ENCODE assay signal across 28 mouse cellular contexts in the genomic region with DNA sequence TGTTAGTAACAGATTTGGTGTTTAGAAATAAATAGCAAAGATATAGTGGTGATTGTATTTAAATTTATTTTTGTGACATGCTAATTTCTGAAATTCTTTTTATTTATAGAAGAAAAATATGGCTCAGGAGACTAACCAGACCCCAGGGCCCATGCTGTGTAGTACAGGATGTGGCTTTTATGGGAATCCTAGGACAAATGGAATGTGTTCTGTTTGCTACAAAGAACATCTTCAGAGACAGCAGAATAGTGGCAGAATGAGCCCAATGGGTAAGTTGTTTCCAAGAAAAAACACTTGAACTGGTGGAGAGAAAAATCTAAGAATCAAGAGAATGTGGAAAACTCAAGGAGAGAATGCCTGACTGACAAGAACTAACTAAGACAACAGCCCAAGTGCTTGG. TPM values are rescaled to one million over a fixed set of nuclear protein-coding genes. Genes with fewer than 3 reads are reported as not detected.
A peak's percentile ranks its signal among the peaks of the same experiment; 100 is the strongest.
DNase-seq lines count a peak whose midpoint lies in the region; ATAC-seq and TF ChIP-seq lines count a peak whose summit lies in the region.
"Had no signal": no experiment of that assay in that cellular context is flagged by ENCODE, and none has a peak within 500 bp of the region (broad histone marks: within the 10 kb centered on the region; RNA-seq: fewer than 3 reads in every experiment).

No protein-coding gene starts in this region.

- peaks cover 6% of the 10 kb centered on the region; the same call in 1 of the 2 replicates for H3K36me3 ChIP-seq in hindbrain, embryonic 16.5 days (ENCODE audit: control insufficient read depth, insufficient read depth, low read length)
- peaks cover 41% of the 10 kb centered on the region for H3K36me3 ChIP-seq in hindbrain, embryonic 14.5 days (replicated peaks; ENCODE audit: control insufficient read depth, insufficient read depth)
- peaks cover 31% of the 10 kb centered on the region for H3K36me3 ChIP-seq in midbrain, embryonic 14.5 days (ENCODE audit: control insufficient read depth, insufficient read depth, low read length)
- H3K36me3 ChIP-seq in midbrain, postnatal 0 days (ENCODE audit: insufficient read depth, low read length) = peaks cover 10% of the 10 kb centered on the region
- peaks cover 31% of the 10 kb centered on the region for H3K36me3 ChIP-seq in forebrain, embryonic 15.5 days

- peaks cover 15% of the 10 kb centered on the region for H3K4me1 ChIP-seq in hindbrain, embryonic 16.5 days (ENCODE audit: control insufficient read depth, insufficient read depth, low read depth, low read length)
- peaks cover 22% of the 10 kb centered on the region for H3K4me1 ChIP-seq in hindbrain, embryonic 14.5 days (replicated peaks; ENCODE audit: control insufficient read depth, insufficient read depth, low read length)
- H3K4me1 ChIP-seq in midbrain, embryonic 14.5 days (ENCODE audit: control insufficient read depth, insufficient read depth, low read length) = peaks cover 20% of the 10 kb centered on the region
- H3K4me1 ChIP-seq in midbrain, postnatal 0 days (ENCODE audit: insufficient read depth, low read length) = no peaks in the 10 kb centered on the region; the same call in 1 of the 2 replicates
- peaks cover 34% of the 10 kb centered on the region for H3K4me1 ChIP-seq in forebrain, embryonic 15.5 days

- no peak for TF ChIP-seq CTCF in midbrain, postnatal 0 days (IDR thresholded peaks at IDR 0.05)

- H3K27me3 ChIP-seq in hindbrain, embryonic 16.5 days (replicated peaks; ENCODE audit: control insufficient read depth, insufficient read depth, low read length) = no peaks in the 10 kb centered on the region
- H3K27me3 ChIP-seq in hindbrain, embryonic 14.5 days (ENCODE audit: control insufficient read depth, insufficient read depth, low read length) = no peaks in the 10 kb centered on the region
- H3K27me3 ChIP-seq in midbrain, embryonic 14.5 days (ENCODE audit: control insufficient read depth, insufficient read depth, low read length) = no peaks in the 10 kb centered on the region
- H3K27me3 ChIP-seq in midbrain, postnatal 0 days (ENCODE audit: insufficient read depth, low read length) = no peaks in the 10 kb centered on the region
- H3K27me3 ChIP-seq in forebrain, embryonic 15.5 days = no peaks in the 10 kb centered on the region
- H3K27me3 ChIP-seq: embryonic facial prominence, embryonic 15.5 days; heart, embryonic 15.5 days; limb, embryonic 15.5 days; lung, embryonic 15.5 days had no signal

- no peak for ATAC-seq in hindbrain, embryonic 16.5 days
- ATAC-seq in hindbrain, embryonic 14.5 days (ENCODE audit: low FRiP score) = no peak
- no peak for ATAC-seq in midbrain, embryonic 14.5 days (ENCODE audit: low FRiP score, low TSS enrichment)
- ATAC-seq in midbrain, postnatal 0 days (ENCODE audit: low FRiP score) = no peak
- no peak for ATAC-seq in forebrain, embryonic 15.5 days (replicated peaks)
- ATAC-seq: forebrain, embryonic 14.5 days; inflammation-experienced regulatory T-cells, adult 6 months; midbrain, embryonic 16.5 days had no signal

- peak; percentile 3 for DNase-seq in adrenal gland, postnatal 10 days
- DNase-seq in adrenal gland, postnatal 4 days (ENCODE audit: low spot score in 2 of 2) = no peak
- no peak for DNase-seq in hindbrain, embryonic 14.5 days (ENCODE audit: low spot score)
- no peak for DNase-seq in midbrain, embryonic 14.5 days
- no peak for DNase-seq in midbrain, postnatal 0 days (ENCODE audit: low spot score)
- peak; percentile 49 for DNase-seq in ZHBTc4 (ENCODE audit: low read depth, low spot score)
- DNase-seq: adrenal gland, adult 2 months; cerebellum, adult 18-20 months; cerebellum, postnatal 36 days; gastrocnemius, postnatal 25 days; heart, adult 18-20 months; kidney, adult 2 months; left cerebral cortex, postnatal 4 days; retina, postnatal 1 day; right cerebral cortex, postnatal 25 days; spleen, adult 18-20 months had no signal

- no peak overlapping the region for H3K9ac ChIP-seq in hindbrain, embryonic 16.5 days (ENCODE audit: low read depth, low read length)
- H3K9ac ChIP-seq in hindbrain, embryonic 14.5 days = no peak overlapping the region
- H3K9ac ChIP-seq in midbrain, embryonic 14.5 days (replicated peaks; ENCODE audit: low read length) = no peak overlapping the region
- no peak overlapping the region for H3K9ac ChIP-seq in midbrain, postnatal 0 days (replicated peaks; ENCODE audit: low read length, poor library complexity, severe bottlenecking)
- no peak overlapping the region for H3K9ac ChIP-seq in forebrain, embryonic 15.5 days (replicated peaks)
- H3K9ac ChIP-seq: embryonic facial prominence, embryonic 15.5 days; heart, embryonic 15.5 days; limb, embryonic 15.5 days; liver, embryonic 14.5 days; lung, embryonic 15.5 days had no signal

- no peaks in the 10 kb centered on the region for H3K9me3 ChIP-seq in hindbrain, embryonic 16.5 days (ENCODE audit: control insufficient read depth, low read length)
- H3K9me3 ChIP-seq in hindbrain, embryonic 14.5 days (ENCODE audit: control insufficient read depth, low read length) = no peaks in the 10 kb centered on the region
- no peaks in the 10 kb centered on the region for H3K9me3 ChIP-seq in midbrain, embryonic 14.5 days (ENCODE audit: control insufficient read depth, low read length)
- no peaks in the 10 kb centered on the region for H3K9me3 ChIP-seq in midbrain, postnatal 0 days (ENCODE audit: low read length)
- no peaks in the 10 kb centered on the region for H3K9me3 ChIP-seq in forebrain, embryonic 15.5 days
- H3K9me3 ChIP-seq: embryonic facial prominence, embryonic 15.5 days; heart, embryonic 15.5 days; hindbrain, embryonic 10.5 days; limb, embryonic 15.5 days; lung, embryonic 15.5 days had no signal

- H3K4me2 ChIP-seq in hindbrain, embryonic 16.5 days (ENCODE audit: low read length) = peak overlapping the region; percentile 3; the same call in 1 of the 2 replicates
- H3K4me2 ChIP-seq in hindbrain, embryonic 14.5 days (replicated peaks) = no peak overlapping the region
- H3K4me2 ChIP-seq in midbrain, embryonic 14.5 days (ENCODE audit: low read length) = peak overlapping the region; percentile 24; the same call in 1 of the 2 replicates
- H3K4me2 ChIP-seq in midbrain, postnatal 0 days (ENCODE audit: low read depth, low read length, poor library complexity, severe bottlenecking) = no peak overlapping the region
- H3K4me2 ChIP-seq in forebrain, embryonic 15.5 days (replicated peaks) = no peak overlapping the region

- no peak overlapping the region for H3K4me3 ChIP-seq in hindbrain, embryonic 16.5 days (ENCODE audit: low read length)
- H3K4me3 ChIP-seq in hindbrain, embryonic 14.5 days (replicated peaks; ENCODE audit: low read length) = no peak overlapping the region
- no peak overlapping the region for H3K4me3 ChIP-seq in midbrain, embryonic 14.5 days (replicated peaks; ENCODE audit: low read depth, low read length)
- H3K4me3 ChIP-seq in midbrain, postnatal 0 days (ENCODE audit: low read depth, low read length) = no peak overlapping the region
- H3K4me3 ChIP-seq in forebrain, embryonic 15.5 days = no peak overlapping the region
- H3K4me3 ChIP-seq: embryonic facial prominence, embryonic 15.5 days; limb, embryonic 15.5 days; lung, embryonic 15.5 days had no signal

- no peak overlapping the region for H3K27ac ChIP-seq in hindbrain, embryonic 16.5 days (ENCODE audit: low read depth, low read length)
- H3K27ac ChIP-seq in hindbrain, embryonic 14.5 days = no peak overlapping the region
- H3K27ac ChIP-seq in midbrain, embryonic 14.5 days (replicated peaks; ENCODE audit: low read depth, low read length) = no peak overlapping the region
- H3K27ac ChIP-seq in midbrain, postnatal 0 days (ENCODE audit: low read depth, low read length) = no peak overlapping the region
- no peak overlapping the region for H3K27ac ChIP-seq in forebrain, embryonic 15.5 days (replicated peaks)
- H3K27ac ChIP-seq: embryonic facial prominence, embryonic 15.5 days; heart, embryonic 15.5 days; hindbrain, embryonic 10.5 days; kidney, postnatal 0 days; limb, embryonic 15.5 days; liver, embryonic 14.5 days; lung, embryonic 15.5 days had no signal

RNA-seq across cellular contexts. Expression of gene Zfand5, which starts 4.2 kb away (rescaled TPM):
- total RNA-seq in adrenal gland, postnatal 10 days (2021) = 100 to 1,000 TPM; 146 to 210 TPM
- total RNA-seq in adrenal gland, postnatal 4 days (2021) = 100 to 1,000 TPM; 173 to 181 TPM
- polyA plus RNA-seq in hindbrain, embryonic 16.5 days (2015; fragmentation: Nextera tagmentation; extraction: Ambion mirVana) = 119 and 137 TPM in 2 replicates
- polyA plus RNA-seq in hindbrain, embryonic 14.5 days (2014; fragmentation: Nextera tagmentation; extraction: Ambion mirVana) = 206 and 212 TPM in 2 replicates
- 199 and 225 TPM in 2 replicates for polyA plus RNA-seq in midbrain, embryonic 14.5 days (2014; fragmentation: Nextera tagmentation; extraction: Ambion mirVana)
- 99.1 and 147 TPM in 2 replicates for total RNA-seq in midbrain, postnatal 0 days (2014; rRNA removed)
- 120 and 123 TPM in 2 replicates for polyA plus RNA-seq in midbrain, postnatal 0 days (2015; fragmentation: Nextera tagmentation; extraction: Ambion mirVana)
- 153 and 164 TPM in 2 replicates for polyA plus RNA-seq in forebrain, embryonic 15.5 days (2015; fragmentation: Nextera tagmentation; extraction: Ambion mirVana)

Comparison
In these comparisons a context has a peak if more than half of its experiments do, and no peak if none do; other contexts are left out.
1. DNase-seq: peak in adrenal gland, postnatal 10 days (single experiment) and ZHBTc4 (single experiment); none in adrenal gland, postnatal 4 days (0 of 2), hindbrain, embryonic 14.5 days (single experiment), midbrain, embryonic 14.5 days (single experiment) and midbrain, postnatal 0 days (single experiment).
2. H3K4me2 ChIP-seq: peak in hindbrain, embryonic 16.5 days (single experiment) and midbrain, embryonic 14.5 days (single experiment); none in hindbrain, embryonic 14.5 days (single experiment), midbrain, postnatal 0 days (single experiment) and forebrain, embryonic 15.5 days (single experiment).